Mouse (Mus musculus) gastrocnemius, postnatal 14 days (tissue): ENCODE data around the gene Cit. TPM values are rescaled to one million over a fixed set of nuclear protein-coding genes. Genes with fewer than 3 reads are reported as not detected.

ENCODE experiments used
- DNase-seq: peaks from one replicate; pipeline ENCODE4 v3.0.0; 2021; ENCODE audit warnings: mixed read lengths
- intact Hi-C: fragments of 180-260 bp; cut with DNase I; formaldehyde crosslinking; loops from one replicate; pipeline ENCODE4 v1.15.1; 2025; ENCODE audit warnings: low total_unique reads
- total RNA-seq, 2 experiments: library from RNA; stranded (reverse); gene quantifications; 2 replicates each; pipeline ENCODE4 v1.2.3; 2021

Gene Cit
- total RNA-seq, 2 experiments from 2014 or later, result 2.9 to 4.6 TPM

DNA sequence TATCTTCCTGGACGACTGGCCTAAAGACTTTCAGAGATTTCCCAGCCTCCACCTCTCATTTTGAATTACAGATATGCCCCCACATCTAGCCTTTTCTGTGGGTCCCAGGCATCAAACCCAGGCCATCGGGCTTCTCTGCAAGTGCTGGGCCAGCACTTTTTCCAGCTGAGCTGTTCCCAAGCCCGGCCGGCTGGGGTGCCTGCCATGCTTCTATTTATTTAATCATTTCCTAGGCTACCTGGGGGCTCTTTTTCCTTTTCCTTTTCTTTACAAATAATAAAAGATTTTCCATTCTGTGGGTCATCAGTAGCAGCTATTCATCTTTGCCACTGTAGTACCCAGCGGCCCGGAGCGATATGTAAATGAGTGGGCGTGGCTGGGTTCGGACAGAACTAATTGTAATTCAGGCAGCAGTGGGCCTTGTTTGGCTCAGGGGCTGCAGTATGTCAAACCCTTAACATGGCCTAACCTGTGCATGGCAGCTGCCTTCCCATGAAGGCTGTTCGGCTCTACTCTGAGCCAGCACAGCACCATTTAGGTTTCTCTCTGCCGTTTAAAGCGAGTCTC is 4.3 kb downstream of the Cit start:
- intact Hi-C loops, result no loop called here
- DNase-seq, result no peak

DNA sequence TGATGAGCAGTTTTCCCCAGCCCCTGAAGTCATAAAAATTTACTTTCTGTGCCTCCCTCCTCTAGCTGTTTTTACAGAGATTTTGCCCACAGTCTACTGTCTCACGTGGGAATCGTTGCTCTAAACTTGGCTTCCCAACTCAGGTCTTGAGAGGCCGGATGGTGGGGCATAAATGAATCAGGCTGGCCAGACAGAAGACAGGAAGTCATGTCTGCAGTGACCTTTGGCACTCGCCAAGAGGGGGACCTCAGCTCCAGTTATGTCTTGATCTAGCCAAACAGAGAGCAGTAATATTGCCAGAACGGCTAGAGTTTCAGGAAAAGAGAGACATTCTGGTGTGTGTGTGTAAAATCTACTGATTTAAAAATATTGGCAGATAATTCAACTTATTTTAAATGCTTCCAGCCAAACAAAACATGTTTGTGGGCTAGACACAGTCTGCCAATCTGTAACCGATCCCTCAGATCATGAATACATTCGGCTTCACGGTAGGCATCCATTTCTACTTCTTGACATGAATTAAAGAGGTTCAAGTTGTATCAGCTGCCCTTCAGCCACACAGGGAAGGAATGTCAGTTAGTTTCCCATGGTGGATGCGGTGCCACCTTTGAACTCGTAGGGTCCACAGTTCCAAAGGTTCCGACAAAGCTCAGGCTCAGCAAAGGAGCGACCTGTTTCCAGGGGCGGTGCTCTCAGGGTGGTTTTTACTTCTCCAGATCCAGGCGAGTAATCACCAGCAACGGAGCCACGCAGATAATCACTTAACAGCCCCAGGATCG is 5.4 kb downstream of the Cit start:
- intact Hi-C loops, result no loop called here
- no peak for DNase-seq

DNA sequence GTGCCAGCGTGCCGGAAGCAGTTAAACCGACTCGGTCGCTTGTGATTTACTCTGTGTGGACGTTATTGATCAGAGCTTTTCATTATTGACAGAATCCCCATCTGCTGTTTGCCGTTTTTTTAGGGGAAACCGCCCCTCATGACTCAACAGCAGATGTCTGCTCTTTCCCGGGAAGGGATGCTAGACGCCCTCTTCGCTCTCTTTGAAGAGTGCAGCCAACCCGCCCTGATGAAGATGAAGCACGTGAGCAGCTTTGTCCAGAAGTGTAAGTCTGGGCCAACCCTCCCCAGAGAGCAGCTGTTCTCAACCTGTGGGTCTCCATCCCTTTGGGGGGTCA is 5.9 kb downstream of the Cit start:
- intact Hi-C loops, result no loop called here
- DNase-seq, result no peak

DNA sequence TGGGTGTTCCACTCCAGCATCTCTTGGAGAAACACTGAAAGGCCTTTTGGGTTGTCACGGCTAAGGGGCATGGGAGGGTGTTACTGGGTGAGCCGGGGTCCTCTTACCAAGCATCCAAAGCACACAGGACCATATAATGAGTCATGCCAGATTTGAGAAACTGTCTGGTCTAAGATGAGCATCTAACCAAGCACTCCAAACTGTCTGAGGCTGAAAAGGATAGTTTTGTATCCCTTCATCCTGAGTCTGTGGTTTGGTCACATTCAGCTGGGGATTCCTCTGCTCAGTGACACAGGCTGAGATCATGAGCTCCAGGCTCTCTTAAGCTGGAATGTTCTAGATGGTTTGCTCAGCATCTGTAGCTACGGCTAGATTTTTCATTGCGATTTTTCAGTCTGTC is 7.4 kb downstream of the Cit start:
- intact Hi-C loops, result no loop called here
- no peak for DNase-seq

DNA sequence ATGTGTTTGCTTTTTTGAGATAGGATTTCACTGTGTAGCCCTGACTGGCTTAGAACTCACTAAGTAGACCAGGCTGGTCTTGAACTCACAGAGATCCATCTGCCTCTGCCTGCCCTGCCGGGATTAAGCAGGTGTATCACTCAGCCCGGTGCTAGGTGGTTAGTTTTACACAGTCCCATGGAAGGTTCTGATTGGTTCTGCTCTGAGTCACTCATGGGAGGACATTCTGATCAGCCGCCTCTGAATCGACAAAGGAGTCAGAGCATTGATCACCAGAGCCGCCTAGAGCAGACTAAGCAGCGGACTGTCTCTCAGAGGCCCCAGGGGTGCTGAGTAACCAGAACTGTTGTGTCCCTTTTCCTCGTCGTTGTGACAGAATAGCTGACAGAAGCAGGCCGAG is 8.6 kb downstream of the Cit start:
- no peak for DNase-seq
- intact Hi-C loops, result no loop called here

DNA sequence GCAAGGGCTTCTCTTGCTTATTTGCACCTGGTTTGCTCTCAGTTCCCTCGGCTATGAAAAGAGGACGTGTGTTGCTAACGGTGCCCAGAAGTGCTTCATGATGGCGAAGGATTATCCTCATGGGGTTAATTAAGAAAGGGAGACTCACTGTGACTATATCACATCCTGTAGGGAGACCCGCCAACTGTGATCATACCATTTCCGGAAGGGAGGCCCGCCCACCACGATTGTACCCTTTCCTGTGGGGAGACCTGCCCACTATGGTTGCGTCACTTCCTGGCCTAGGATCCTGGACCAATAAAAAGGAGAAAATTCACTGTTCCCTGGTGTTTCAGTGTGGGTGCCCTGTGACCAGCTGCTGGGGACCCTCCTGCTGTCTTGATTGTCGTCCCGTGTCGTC is 9.3 kb downstream of the Cit start:
- intact Hi-C loops, result no loop called here
- DNase-seq, result peak; percentile 33

DNA sequence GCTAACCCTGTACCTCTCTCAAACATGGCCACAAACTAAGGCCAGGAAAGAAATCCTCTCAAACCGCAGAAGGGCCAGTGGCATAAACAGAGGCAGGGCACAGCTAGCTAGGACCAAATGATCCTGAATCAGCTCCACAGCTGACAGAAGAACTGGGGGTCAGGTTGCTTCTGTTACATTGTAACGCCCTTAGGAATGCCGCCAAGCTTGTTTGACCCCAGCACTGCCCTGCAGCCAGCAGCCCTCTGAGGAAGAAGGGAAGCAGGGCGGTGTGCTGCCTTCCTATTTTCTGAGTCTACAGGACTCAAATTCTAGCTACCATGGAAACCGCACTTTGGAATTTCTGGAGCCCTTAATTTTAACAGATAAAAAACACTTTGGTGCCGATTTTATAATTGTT is 13.6 kb downstream of the Cit start:
- no peak for DNase-seq
- intact Hi-C loops, result no loop called here

DNA sequence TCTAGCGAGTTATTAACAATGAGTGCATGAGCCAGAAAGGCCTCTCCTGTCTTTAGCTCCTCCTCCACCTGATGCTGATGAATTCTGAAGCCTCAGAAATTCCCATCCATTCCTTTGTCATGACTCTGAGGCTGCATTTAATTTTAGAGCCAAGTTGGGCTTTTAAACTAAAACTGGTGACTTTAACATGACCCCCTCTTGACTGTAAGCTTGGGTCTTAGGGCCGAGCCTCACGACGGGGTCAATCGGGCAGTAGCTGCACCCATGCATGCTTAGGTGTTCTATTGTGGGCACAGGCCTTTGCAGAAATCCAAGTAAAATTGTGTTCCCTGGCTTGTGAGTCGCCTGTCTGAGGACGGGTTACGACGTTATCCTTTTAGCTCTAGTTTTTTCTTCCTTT is 14.4 kb downstream of the Cit start:
- DNase-seq, result no peak
- intact Hi-C loops, result no loop called here

DNA sequence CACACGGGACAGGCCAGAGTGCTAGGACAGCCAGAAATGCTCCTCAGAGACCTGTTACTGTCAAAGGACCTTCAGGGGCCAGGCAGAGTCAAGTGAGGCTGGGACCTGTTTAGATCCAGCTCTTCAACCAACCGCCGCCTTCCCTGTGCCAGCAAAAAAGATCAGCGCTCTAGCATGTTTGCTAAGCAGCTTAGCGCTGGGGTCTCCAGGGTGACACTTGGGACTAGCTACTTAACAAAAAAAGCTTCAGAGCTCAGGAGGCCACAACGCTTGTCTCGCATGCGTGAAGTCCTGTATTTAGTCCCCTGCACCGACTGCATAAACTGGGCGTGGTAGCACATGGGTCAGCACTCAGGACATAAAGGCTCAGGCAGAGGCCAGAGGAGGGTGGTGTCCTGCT is 16.9 kb downstream of the Cit start:
- intact Hi-C loops, result no loop called here
- DNase-seq, result no peak

DNA sequence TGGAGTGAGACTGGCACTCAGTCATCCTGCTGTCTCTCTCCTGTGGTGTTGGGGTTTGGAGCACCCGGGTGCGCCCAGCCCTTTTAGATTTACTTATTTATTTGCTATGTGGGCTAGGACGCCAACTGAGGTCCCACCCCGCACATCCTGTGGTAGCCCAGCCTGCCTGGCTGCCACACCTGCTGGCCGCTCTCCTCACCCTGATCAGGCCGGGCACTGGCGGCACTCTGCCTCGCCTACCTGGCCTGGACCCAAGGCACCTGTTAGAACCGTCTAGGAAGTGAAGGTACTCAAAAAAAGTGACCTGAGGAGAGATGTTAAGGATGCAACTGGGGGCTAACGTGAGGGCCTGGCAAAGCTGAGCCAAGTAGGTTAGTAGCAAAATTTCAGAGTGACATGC is 17.4 kb downstream of the Cit start:
- no peak for DNase-seq
- intact Hi-C loops, result no loop called here

DNA sequence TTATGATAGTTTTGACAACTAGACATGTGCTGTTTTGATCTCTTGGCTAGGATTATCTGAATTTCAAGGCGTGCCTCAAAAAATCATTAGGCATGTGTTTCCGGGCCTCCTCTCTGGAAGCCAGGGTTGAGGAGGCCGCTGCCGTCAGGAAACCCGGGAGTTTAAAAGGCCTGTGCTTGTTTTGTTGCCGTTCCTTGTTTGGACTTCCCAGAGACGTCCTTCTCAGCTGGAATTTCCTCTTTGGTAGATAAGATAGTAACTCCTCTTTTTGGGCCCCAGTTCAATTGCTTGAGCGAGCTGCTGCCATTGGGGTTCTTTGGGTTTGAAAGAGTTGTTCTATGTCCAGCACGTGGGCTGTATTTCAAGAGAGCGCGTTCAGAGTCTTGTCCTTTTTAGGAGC is 21.2 kb downstream of the Cit start:
- intact Hi-C loops, result no loop called here
- DNase-seq, result no peak

DNA sequence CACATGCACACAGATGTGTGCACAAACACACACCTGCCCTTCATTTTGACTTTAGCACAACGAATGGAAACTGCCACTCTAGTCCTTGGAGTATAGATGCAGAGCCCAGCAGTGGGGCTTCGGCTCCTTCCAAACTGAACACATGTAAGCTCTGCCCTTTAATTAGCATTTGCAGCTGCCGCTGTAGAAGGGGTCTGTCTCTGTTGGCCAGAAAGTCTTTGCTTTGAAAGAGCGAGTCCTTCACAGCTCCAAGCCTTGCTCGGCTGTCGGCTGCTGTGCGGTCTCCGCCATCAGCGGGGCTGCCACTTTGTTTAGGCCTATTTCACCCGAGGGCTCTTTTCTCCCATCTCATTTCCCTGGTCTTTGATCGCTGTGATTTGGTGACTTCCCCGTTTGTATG is 23.5 kb downstream of the Cit start:
- no peak for DNase-seq
- intact Hi-C loops, result no loop called here

DNA sequence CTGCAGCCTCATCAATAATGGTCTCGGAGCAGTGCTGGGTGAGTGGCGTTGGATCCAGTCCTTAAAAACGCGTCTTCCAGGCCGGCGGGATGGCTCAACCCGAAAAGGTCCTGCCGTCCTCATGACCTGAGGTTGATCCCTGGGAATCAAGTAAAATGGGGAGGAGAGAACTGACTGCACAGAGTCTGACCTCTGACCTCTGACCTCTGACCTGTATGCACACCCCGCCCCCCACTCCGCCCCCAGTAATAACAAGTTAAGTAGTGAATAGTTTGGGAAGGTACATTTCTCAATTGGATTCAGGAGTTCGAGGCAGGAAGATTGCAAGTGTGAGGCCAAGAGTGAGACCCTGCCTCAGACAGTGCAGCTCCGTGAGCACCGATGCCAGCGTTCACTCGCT is 24.1 kb downstream of the Cit start:
- no peak for DNase-seq
- intact Hi-C loops, result no loop called here

DNA sequence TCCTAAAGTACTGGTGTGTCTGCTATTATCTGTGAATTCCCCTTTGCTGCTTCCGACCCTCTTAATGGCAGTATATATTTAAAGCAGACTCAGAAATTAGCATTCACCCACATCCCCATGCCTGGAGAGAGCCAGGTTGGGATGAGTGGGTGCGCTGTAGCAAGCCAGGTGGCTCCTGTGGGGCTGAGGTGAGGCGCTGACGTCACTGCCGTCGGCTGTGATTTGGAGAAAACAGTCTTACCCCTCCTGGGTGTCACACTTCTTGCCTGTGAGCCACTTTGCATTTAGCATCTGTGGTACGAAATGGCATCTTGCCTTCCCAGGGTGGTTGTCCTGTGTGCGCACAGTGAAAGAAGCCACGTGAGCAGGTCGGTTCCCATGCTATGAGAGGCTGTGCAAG is 26.1 kb downstream of the Cit start:
- intact Hi-C loops, result no loop called here
- no peak for DNase-seq

DNA sequence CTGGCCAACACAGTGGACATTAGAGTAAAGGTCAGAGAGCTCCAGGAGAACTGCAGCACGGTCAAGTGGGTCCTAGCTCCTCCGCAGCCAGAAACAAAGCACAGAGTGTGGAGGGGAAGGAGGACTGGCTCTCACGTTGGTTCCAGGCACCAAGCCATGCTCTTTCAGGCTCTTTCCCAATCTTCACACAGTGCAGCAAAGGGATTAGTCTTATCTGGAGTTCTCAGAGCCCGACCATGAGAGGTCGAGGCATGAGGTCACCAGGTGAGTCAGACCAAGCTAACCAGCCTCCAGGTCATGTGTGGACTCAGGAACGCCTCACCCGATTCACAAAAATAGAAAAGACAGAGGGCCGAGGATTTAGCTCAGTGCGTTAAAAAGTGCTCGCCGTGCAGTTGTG is 27.0 kb downstream of the Cit start:
- intact Hi-C loops, result no loop called here
- no peak for DNase-seq

DNA sequence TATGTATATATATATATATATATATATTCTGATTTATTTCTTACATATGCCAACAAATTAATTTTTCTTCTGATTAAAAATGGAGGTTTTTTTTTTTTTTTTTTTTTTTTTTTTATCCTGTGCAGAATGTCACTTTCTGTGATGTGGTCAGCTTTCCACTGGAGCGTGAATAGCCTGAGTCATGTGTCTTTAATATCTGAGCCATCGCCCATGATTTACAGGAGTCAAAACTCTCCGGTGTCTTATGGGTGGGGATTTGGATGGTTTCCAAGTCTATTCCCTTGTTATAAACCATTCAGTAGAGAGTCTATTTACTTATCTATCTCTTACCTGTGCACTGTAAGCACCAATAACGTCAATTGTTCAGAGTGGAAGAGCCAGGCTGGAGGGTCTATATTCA is 27.9 kb downstream of the Cit start:
- DNase-seq, result no peak
- intact Hi-C loops, result no loop called here

DNA sequence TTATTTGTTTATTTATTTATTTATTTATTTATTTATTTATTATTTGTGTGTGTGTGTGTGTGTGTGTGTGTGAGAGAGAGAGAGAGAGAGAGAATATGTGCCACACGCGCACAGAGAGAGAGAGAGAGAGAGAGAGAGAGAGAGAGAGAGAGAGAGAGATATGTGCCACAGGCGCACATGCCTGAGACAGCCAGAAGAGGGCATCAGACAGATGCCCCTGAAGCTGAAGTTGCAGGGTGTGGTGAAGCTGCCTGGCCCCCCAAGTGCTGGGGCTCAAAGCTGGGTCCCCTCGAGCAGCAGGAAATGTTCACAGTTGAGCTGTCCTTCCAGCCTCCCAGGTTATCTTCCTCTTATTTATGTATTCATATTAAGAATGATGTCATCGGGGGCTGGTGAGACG is 32.3 kb downstream of the Cit start:
- intact Hi-C loops, result no loop called here
- no peak for DNase-seq

DNA sequence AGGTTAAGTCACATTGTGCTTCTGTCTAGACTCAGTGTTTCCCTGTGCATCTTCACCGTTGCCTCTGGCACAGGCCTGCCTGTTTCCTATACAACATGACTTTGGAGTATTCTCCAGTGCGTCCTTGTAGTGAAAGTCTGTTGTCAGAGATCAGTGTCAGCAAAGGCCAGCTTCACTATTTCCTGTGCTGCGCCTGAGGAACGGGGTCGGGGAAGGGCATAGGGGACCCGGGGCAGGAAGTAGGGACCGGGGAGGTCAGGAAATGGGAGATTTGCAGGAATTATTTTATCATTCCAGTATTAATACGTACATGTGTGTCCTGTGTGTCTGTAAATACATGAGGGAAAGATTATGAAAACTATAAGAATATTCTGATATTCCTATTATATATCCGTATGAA is 37.1 kb downstream of the Cit start:
- no peak for DNase-seq
- intact Hi-C loops, result no loop called here

DNA sequence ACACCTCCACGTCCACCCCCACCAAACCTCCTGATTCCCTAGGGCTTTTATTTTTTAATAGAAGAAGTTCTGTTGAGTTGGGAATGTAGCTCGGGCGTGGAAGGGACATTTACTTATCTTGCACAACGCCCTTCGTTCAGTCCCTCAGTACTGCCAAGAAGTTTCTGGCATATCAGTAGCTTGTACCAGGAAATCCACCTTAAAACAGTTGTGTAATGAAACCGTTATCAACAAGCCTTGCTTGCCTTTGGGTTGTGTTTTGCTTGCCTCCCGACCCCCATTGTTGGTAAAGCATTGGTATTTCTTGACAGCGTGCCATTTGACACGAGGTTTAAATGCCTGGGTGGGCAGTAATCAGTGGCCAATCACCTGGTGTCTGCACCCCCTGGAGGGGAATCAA is 39.4 kb downstream of the Cit start:
- intact Hi-C loops, result no loop called here

DNA sequence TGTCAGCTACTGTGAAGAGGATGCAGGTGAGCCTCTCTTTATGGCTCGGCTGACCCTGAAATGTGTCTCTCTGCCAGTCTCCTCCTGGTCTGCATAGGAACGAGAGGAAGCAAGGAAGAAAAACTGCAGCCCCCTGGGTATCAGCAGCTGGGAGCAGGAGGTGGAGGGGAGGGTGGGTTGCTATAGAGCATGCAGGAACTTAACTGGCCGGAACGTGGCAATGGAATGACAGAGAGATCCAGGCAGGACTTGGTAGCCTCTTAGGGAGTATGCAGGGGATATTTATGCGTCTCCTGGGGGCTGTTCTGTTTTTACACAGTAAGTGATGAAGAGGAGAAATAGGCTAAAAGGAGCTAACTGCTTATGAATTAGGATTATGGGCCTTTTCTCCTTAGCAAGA is 48.7 kb downstream of the Cit start:
- DNase-seq, result no peak
- intact Hi-C loops, result no loop called here

More for the DNA sequence above, 39.4 kb downstream of the Cit start:
- no peak for DNase-seq

DNA sequence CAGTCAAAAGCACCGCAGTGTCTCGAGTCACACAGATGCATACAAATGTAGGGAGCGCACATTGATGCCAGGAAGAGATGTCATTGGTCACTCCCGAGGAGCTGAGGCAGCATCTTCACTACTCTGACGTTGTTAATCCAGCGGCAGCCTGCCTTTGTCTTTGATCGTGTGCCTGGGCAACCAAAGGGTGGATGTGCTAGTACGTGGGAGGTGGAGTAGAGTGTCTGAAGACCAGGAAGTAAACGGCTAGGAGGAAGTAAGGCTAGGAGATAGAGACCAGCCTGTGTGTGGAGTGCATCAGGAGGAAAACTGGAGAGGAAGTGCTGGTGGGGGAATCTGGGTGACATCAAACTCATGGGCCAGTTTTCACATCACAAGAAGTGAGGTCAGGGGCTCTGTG is 52.0 kb downstream of the Cit start:
- intact Hi-C loops, result no loop called here
- no peak for DNase-seq
